Mouse (Mus musculus) lung, embryonic 14.5 days (tissue): Measurements from ENCODE around the gene Ccdc137. TPM values are rescaled to one million over a fixed set of nuclear protein-coding genes. Genes with fewer than 3 reads are reported as not detected.

ENCODE experiments used
- ATAC-seq: fragments of 200-750 bp; cut with Nextera tagmentation; 2 replicates; pipeline ENCODE4 v1.8.0; 2017; ENCODE audit warnings: mild to moderate bottlenecking, moderate TSS enrichment, moderate library complexity; ENCODE audit not compliant: insufficient read depth
- DNase-seq: peaks from one replicate; pipeline ENCODE4 v3.0.0-alpha.2; 2015
- H3K27ac ChIP-seq: fragments of 300-500 bp; sonication (generic); 2 replicates; pipeline ENCODE4 v1.5.1; 2014; ENCODE audit warnings: low read depth, mild to moderate bottlenecking, moderate library complexity
- H3K27me3 ChIP-seq: fragments of 300-500 bp; sonication (generic); 2 replicates; pipeline ENCODE4 v1.6.1; 2014; ENCODE audit warnings: low read length, control low read depth; ENCODE audit not compliant: insufficient read depth
- H3K36me3 ChIP-seq: fragments of 300-500 bp; sonication (generic); 2 replicates; pipeline ENCODE4 v1.6.1; 2014; ENCODE audit warnings: control low read depth; ENCODE audit not compliant: insufficient read depth
- H3K4me1 ChIP-seq: fragments of 300-500 bp; sonication (generic); 2 replicates; pipeline ENCODE4 v1.6.1; 2014; ENCODE audit warnings: antibody characterized with exemption, control low read depth; ENCODE audit not compliant: insufficient read depth
- H3K4me2 ChIP-seq: fragments of 300-500 bp; sonication (generic); 2 replicates; pipeline ENCODE4 v1.6.1; 2014; ENCODE audit warnings: mild to moderate bottlenecking
- H3K4me3 ChIP-seq: fragments of 300-500 bp; sonication (generic); 2 replicates; pipeline ENCODE4 v1.5.1; 2014; ENCODE audit warnings: low read depth, low read length
- H3K9ac ChIP-seq: fragments of 300-500 bp; sonication (generic); 2 replicates; pipeline ENCODE4 v1.6.1; 2014
- H3K9me3 ChIP-seq: fragments of 300-500 bp; sonication (generic); 2 replicates; pipeline ENCODE4 v1.6.1; 2016; ENCODE audit warnings: low read depth, low read length, control low read depth
- CTCF ChIP-seq: IDR thresholded peaks from 2 replicates; pipeline ENCODE4 v1.5.1; 2016; ENCODE audit warnings: antibody characterized with exemption, low read depth
- WGBS: fragments of 180-500 bp; shearing (Covaris S2); extraction: QIAGEN DNeasy Blood & Tissue Kit; methylation state at CpG from one replicate; pipeline ENCODE4 v1.1.7; 2014; 5-methylcytosine and 5-hydroxymethylcytosine counted together
- polyA plus RNA-seq: library from polyadenylated mRNA; unstranded; fragments of >200 nt; fragmentation: Nextera tagmentation; extraction: Ambion mirVana; gene quantifications from 2 replicates; pipeline ENCODE4 v1.2.1, GENCODE M21; 2014

The Ccdc137 gene
- polyA plus RNA-seq, 1 experiment from 2014 or later, result 34.6 TPM

- TF ChIP-seq CTCF, result no peak
- WGBS, result 64% methylated on average over 7 of the region's 7 CpGs
- H3K9ac ChIP-seq, result no peak overlapping the region
- no peaks in the 10 kb centered on the region for H3K27me3 ChIP-seq
- no peaks in the 10 kb centered on the region for H3K9me3 ChIP-seq
- H3K4me1 ChIP-seq, result no peaks in the 10 kb centered on the region
- H3K4me3 ChIP-seq, result no peak overlapping the region
- H3K4me2 ChIP-seq, result no peak overlapping the region
- no peaks in the 10 kb centered on the region for H3K36me3 ChIP-seq
- no peak for DNase-seq
- no peak overlapping the region for H3K27ac ChIP-seq
- ATAC-seq, result no peak
These were observed 10.7 kb upstream of the Ccdc137 start for GRCm38 (mm10) chr11:120447179-120447578.

GRCm38 (mm10) chr11:120452246-120452645, 5.7 kb upstream of the Ccdc137 start:
- WGBS, result 56% methylated on average over 3 of the region's 3 CpGs

GRCm38 (mm10) chr11:120453306-120453705, 4.6 kb upstream of the Ccdc137 start, which contains the start of gene Pde6g:
TSS of gene Pde6g (minus strand) at chr11:120453500.
- no peak within 1 kb of the TSS for H3K4me2 ChIP-seq
- 79% methylated on average over 4 of the region's 4 CpGs for WGBS
- TF ChIP-seq CTCF, result no peak
- ATAC-seq (no peak), DNase-seq (no peak)
- no peak within 1 kb of the TSS for H3K27ac ChIP-seq
- H3K4me3 ChIP-seq, result no peak within 1 kb of the TSS
- no peaks in the 10 kb centered on the region for H3K27me3 ChIP-seq
- H3K9me3 ChIP-seq, result no peaks in the 10 kb centered on the region
- H3K36me3 ChIP-seq, result no peaks in the 10 kb centered on the region
- H3K4me1 ChIP-seq, result 0 out of 2 replicates have a peak, but pooled peaks cover 3% of the 10 kb centered on the region
- no peak within 1 kb of the TSS for H3K9ac ChIP-seq

More at GRCm38 (mm10) chr11:120452246-120452645, 5.7 kb upstream of the Ccdc137 start:
- ATAC-seq, result no peak
- 0 out of 2 replicates have a peak, but pooled peaks cover 3% of the 10 kb centered on the region for H3K4me1 ChIP-seq
- no peaks in the 10 kb centered on the region for H3K36me3 ChIP-seq
- no peaks in the 10 kb centered on the region for H3K27me3 ChIP-seq
- H3K9ac ChIP-seq, result no peak overlapping the region
- DNase-seq, result no peak
- no peak overlapping the region for H3K27ac ChIP-seq
- no peak overlapping the region for H3K4me3 ChIP-seq
- no peak overlapping the region for H3K4me2 ChIP-seq
- TF ChIP-seq CTCF, result no peak
- H3K9me3 ChIP-seq, result no peaks in the 10 kb centered on the region

GRCm38 (mm10) chr11:120454965-120455364, 3.0 kb upstream of the Ccdc137 start:
- 0 out of 2 replicates have a peak, but pooled peaks cover 3% of the 10 kb centered on the region for H3K4me1 ChIP-seq
- H3K36me3 ChIP-seq, result peaks cover 8% of the 10 kb centered on the region
- DNase-seq, result no peak
- ATAC-seq, result no peak
- no peaks in the 10 kb centered on the region for H3K27me3 ChIP-seq
- 80% methylated on average over 4 of the region's 4 CpGs for WGBS
- no peak for TF ChIP-seq CTCF
- no peaks in the 10 kb centered on the region for H3K9me3 ChIP-seq
- no peak overlapping the region for H3K4me2 ChIP-seq
- no peak overlapping the region for H3K4me3 ChIP-seq
- H3K9ac ChIP-seq, result no peak overlapping the region
- no peak overlapping the region for H3K27ac ChIP-seq

GRCm38 (mm10) chr11:120455413-120455812, 2.5 kb upstream of the Ccdc137 start:
- H3K27me3 ChIP-seq, result no peaks in the 10 kb centered on the region
- TF ChIP-seq CTCF, result no peak
- no peak for ATAC-seq
- DNase-seq, result no peak
- no peak overlapping the region for H3K4me3 ChIP-seq
- no peaks in the 10 kb centered on the region for H3K9me3 ChIP-seq
- H3K4me2 ChIP-seq, result no peak overlapping the region
- H3K9ac ChIP-seq, result no peak overlapping the region
- peaks cover 12% of the 10 kb centered on the region for H3K36me3 ChIP-seq
- H3K4me1 ChIP-seq, result 0 out of 2 replicates have a peak, but pooled peaks cover 3% of the 10 kb centered on the region
- no peak overlapping the region for H3K27ac ChIP-seq
- WGBS, result 92% methylated on average over 7 of the region's 7 CpGs

GRCm38 (mm10) chr11:120457370-120457769, 545 bp upstream of the Ccdc137 start:
- Histone ChIP-seq H3K4me2 (peak overlapping the region; percentile 94), H3K9me3 (no peaks in the 10 kb centered on the region), H3K36me3 (peaks cover 31% of the 10 kb centered on the region), H3K27me3 (no peaks in the 10 kb centered on the region), H3K4me1 (0 out of 2 replicates have a peak, but pooled peaks cover 3% of the 10 kb centered on the region), H3K4me3 (peak overlapping the region; percentile 90), H3K27ac (peak overlapping the region; percentile 80), H3K9ac (peak overlapping the region; percentile 91)
- 24% methylated on average over 14 of the region's 14 CpGs for WGBS
- DNase-seq (peak; percentile 11), ATAC-seq (peak; percentile 2; the same call in 1 of the 2 replicates)
- no peak for TF ChIP-seq CTCF

- H3K4me3 ChIP-seq, result peak overlapping the region; percentile 90
- 0 out of 2 replicates have a peak, but pooled peaks cover 3% of the 10 kb centered on the region for H3K4me1 ChIP-seq
- peak overlapping the region; percentile 80; the same call in 1 of the 2 replicates for H3K27ac ChIP-seq
- H3K27me3 ChIP-seq, result no peaks in the 10 kb centered on the region
- H3K4me2 ChIP-seq, result peak overlapping the region; percentile 94
- DNase-seq (no peak), ATAC-seq (no peak)
- H3K36me3 ChIP-seq, result peaks cover 45% of the 10 kb centered on the region
- WGBS, result 61% methylated on average over 6 of the region's 6 CpGs
- TF ChIP-seq CTCF, result peak; percentile 36; the same call in 1 of the 2 replicates
- H3K9ac ChIP-seq, result peak overlapping the region; percentile 91
- no peaks in the 10 kb centered on the region for H3K9me3 ChIP-seq
These were observed 1.1 kb downstream of the Ccdc137 start for GRCm38 (mm10) chr11:120458847-120459597.
